Mouse (Mus musculus) brain, embryonic 14.5 days (tissue): Measurements from ENCODE around the gene Asap3.

ENCODE experiments used
- CTCF ChIP-seq: fragments of 200-500 bp; IDR thresholded peaks from 2 replicates; pipeline ENCODE4 v1.5.1; 2012; ENCODE audit warnings: inconsistent platforms, mild to moderate bottlenecking, moderate library complexity, borderline replicate concordance; ENCODE audit not compliant: insufficient read depth, insufficient read length; ENCODE audit errors: extremely low read depth
- POLR2A ChIP-seq: fragments of 200-500 bp; IDR thresholded peaks from 2 replicates; pipeline ENCODE4 v1.6.1; 2012; ENCODE audit warnings: mild to moderate bottlenecking, inconsistent platforms, borderline replicate concordance; ENCODE audit not compliant: poor library complexity, insufficient read depth, insufficient read length, severe bottlenecking; ENCODE audit errors: extremely low read depth

DNA sequence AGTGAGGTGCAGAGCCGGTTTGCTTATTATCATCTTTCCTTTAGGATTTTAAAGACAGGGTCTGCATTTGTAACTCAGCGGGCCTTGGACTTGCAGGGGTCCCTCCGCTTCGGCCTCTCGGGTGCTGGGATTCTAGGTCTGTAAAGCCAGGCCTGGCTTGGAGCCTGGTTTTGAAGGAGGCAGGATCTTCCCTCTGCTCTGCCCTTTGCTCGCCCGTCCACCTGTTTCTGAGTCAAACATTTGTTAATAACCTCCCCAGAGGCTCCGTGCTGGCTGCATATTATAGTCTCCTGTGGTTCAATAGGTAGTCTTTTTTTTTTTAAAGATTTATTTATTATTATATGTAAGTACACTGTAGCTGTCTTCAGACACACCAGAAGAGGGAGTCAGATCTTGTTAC is 9.4 kb downstream of the Asap3 start:
- no peak for TF ChIP-seq CTCF
- TF ChIP-seq POLR2A = no peak
